Mouse (Mus musculus) heart, embryonic 13.5 days (tissue): ENCODE data around the gene Bmp8b. TPM values are rescaled to one million over a fixed set of nuclear protein-coding genes. Genes with fewer than 3 reads are reported as not detected.
"Not testable (repeated sequence)": the region's sequence is repeated elsewhere in the genome, so short reads cannot be mapped to it uniquely, and the experiment has no call there.

Experiments used
- ATAC-seq: fragments of 200-750 bp; cut with Nextera tagmentation; 2 replicates; pipeline ENCODE4 v1.8.0; 2017; ENCODE audit warnings: moderate TSS enrichment; ENCODE audit not compliant: insufficient number of reproducible peaks, low FRiP score, low TSS enrichment; ENCODE audit errors: extremely low read depth
- H3K27ac ChIP-seq: fragments of 300-500 bp; sonication (generic); replicated peaks from 2 replicates; pipeline ENCODE4 v1.5.1; 2015; ENCODE audit warnings: moderate library complexity, mild to moderate bottlenecking, inconsistent platforms
- H3K27me3 ChIP-seq: fragments of 300-500 bp; sonication (generic); replicated peaks from 2 replicates; pipeline ENCODE4 v1.6.1; 2015; ENCODE audit warnings: mild to moderate bottlenecking, inconsistent platforms
- H3K36me3 ChIP-seq: fragments of 300-500 bp; sonication (generic); 2 replicates; pipeline ENCODE4 v1.6.1; 2015; ENCODE audit warnings: mild to moderate bottlenecking, inconsistent platforms
- H3K4me1 ChIP-seq: fragments of 300-500 bp; sonication (generic); 2 replicates; pipeline ENCODE4 v1.6.1; 2015; ENCODE audit warnings: inconsistent platforms
- H3K4me2 ChIP-seq: fragments of 300-500 bp; sonication (generic); 2 replicates; pipeline ENCODE4 v1.6.1; 2015; ENCODE audit warnings: inconsistent platforms, mild to moderate bottlenecking, moderate library complexity
- H3K4me3 ChIP-seq: fragments of 300-500 bp; sonication (generic); 2 replicates; pipeline ENCODE4 v1.5.1; 2015; ENCODE audit warnings: moderate library complexity, mild to moderate bottlenecking, inconsistent platforms
- H3K9ac ChIP-seq: fragments of 300-500 bp; sonication (generic); 2 replicates; pipeline ENCODE4 v1.6.1; 2015; ENCODE audit warnings: inconsistent platforms, mild to moderate bottlenecking, moderate library complexity
- H3K9me3 ChIP-seq: fragments of 300-500 bp; sonication (generic); 2 replicates; pipeline ENCODE4 v1.6.1; 2016; ENCODE audit warnings: inconsistent platforms
- WGBS: fragments of 180-500 bp; shearing (Covaris S2); methylation state at CpG from one replicate; pipeline ENCODE4 v1.1.7; 2015; ENCODE audit warnings: mixed read lengths; 5-methylcytosine and 5-hydroxymethylcytosine counted together
- polyA plus RNA-seq: library from polyadenylated mRNA; unstranded; fragments of >200 nt; fragmentation: Nextera tagmentation; extraction: Ambion mirVana; gene quantifications from 2 replicates; pipeline ENCODE4 v1.2.1, GENCODE M21; 2015

Bmp8b gene
- polyA plus RNA-seq, 1 experiment from 2014 or later = 0.15 TPM

- Histone ChIP-seq H3K36me3 (no peaks in the 10 kb centered on the region), H3K9me3 (no peaks in the 10 kb centered on the region), H3K4me2 (no peak overlapping the region), H3K27me3 (peaks cover 27% of the 10 kb centered on the region), H3K27ac (no peak overlapping the region), H3K4me3 (no peak overlapping the region), H3K9ac (no peak overlapping the region), H3K4me1 (0 out of 2 replicates have a peak, but pooled peaks cover 4% of the 10 kb centered on the region)
- 73% methylated on average over 4 of the region's 4 CpGs for WGBS
- ATAC-seq = no peak
Observed at GRCm38 (mm10) chr4:123152003-123152402, 47.0 kb downstream of the Bmp8b start.

GRCm38 (mm10) chr4:123152976-123153375 is 48.0 kb downstream of the Bmp8b start:
- Histone ChIP-seq H3K4me1 (no peaks in the 10 kb centered on the region), H3K4me3 (no peak overlapping the region), H3K4me2 (no peak overlapping the region), H3K9ac (no peak overlapping the region), H3K36me3 (no peaks in the 10 kb centered on the region), H3K27me3 (peaks cover 22% of the 10 kb centered on the region), H3K27ac (no peak overlapping the region), H3K9me3 (no peaks in the 10 kb centered on the region)
- WGBS = 28% methylated on average over 5 of the region's 5 CpGs
- ATAC-seq = no peak

- WGBS = 16% methylated on average over 4 of the region's 4 CpGs
- no peaks in the 10 kb centered on the region for H3K36me3 ChIP-seq
- H3K4me3 ChIP-seq = no peak overlapping the region
- H3K9me3 ChIP-seq = no peaks in the 10 kb centered on the region
- peaks cover 24% of the 10 kb centered on the region for H3K27me3 ChIP-seq
- H3K4me1 ChIP-seq = no peaks in the 10 kb centered on the region
- ATAC-seq = no peak
- H3K4me2 ChIP-seq = no peak overlapping the region
- H3K27ac ChIP-seq = no peak overlapping the region
- no peak overlapping the region for H3K9ac ChIP-seq
Observed at GRCm38 (mm10) chr4:123155004-123155403, 50.0 kb downstream of the Bmp8b start.

GRCm38 (mm10) chr4:123155427-123155826 is 50.5 kb downstream of the Bmp8b start:
- no peaks in the 10 kb centered on the region for H3K36me3 ChIP-seq
- H3K4me3 ChIP-seq = no peak overlapping the region
- no peak overlapping the region for H3K27ac ChIP-seq
- no peak for ATAC-seq
- H3K4me2 ChIP-seq = no peak overlapping the region
- no peak overlapping the region for H3K9ac ChIP-seq
- H3K4me1 ChIP-seq = no peaks in the 10 kb centered on the region
- no peaks in the 10 kb centered on the region for H3K9me3 ChIP-seq
- H3K27me3 ChIP-seq = peaks cover 28% of the 10 kb centered on the region
- WGBS = 41% methylated on average over 2 of the region's 2 CpGs

GRCm38 (mm10) chr4:123155840-123156239 is 50.9 kb downstream of the Bmp8b start:
- H3K9ac ChIP-seq = no peak overlapping the region
- H3K36me3 ChIP-seq = no peaks in the 10 kb centered on the region
- H3K27me3 ChIP-seq = peaks cover 32% of the 10 kb centered on the region
- no peaks in the 10 kb centered on the region for H3K4me1 ChIP-seq
- no peak overlapping the region for H3K4me2 ChIP-seq
- no peak for ATAC-seq
- H3K9me3 ChIP-seq = no peaks in the 10 kb centered on the region
- no peak overlapping the region for H3K27ac ChIP-seq
- H3K4me3 ChIP-seq = no peak overlapping the region

GRCm38 (mm10) chr4:123160571-123160970 is 55.6 kb downstream of the Bmp8b start:
- no peaks in the 10 kb centered on the region for H3K36me3 ChIP-seq
- H3K9ac ChIP-seq = no peak overlapping the region
- H3K27me3 ChIP-seq = peaks cover 37% of the 10 kb centered on the region
- ATAC-seq = no peak
- no peak overlapping the region for H3K4me2 ChIP-seq
- no peaks in the 10 kb centered on the region for H3K9me3 ChIP-seq
- no peak overlapping the region for H3K4me3 ChIP-seq
- H3K27ac ChIP-seq = no peak overlapping the region
- 72% methylated on average over 6 of the region's 6 CpGs for WGBS
- H3K4me1 ChIP-seq = peaks cover 24% of the 10 kb centered on the region

- H3K4me1 ChIP-seq = peaks cover 24% of the 10 kb centered on the region
- not testable (repeated sequence) for H3K27ac ChIP-seq, H3K36me3 ChIP-seq, H3K4me2 ChIP-seq, ATAC-seq, H3K9ac ChIP-seq, H3K9me3 ChIP-seq, H3K4me3 ChIP-seq
- WGBS = 81% methylated on average over 3 of the region's 3 CpGs
- H3K27me3 ChIP-seq = peaks cover 33% of the 10 kb centered on the region
Observed at GRCm38 (mm10) chr4:123161251-123161650, 56.3 kb downstream of the Bmp8b start.

GRCm38 (mm10) chr4:123162305-123162917 is 57.4 kb downstream of the Bmp8b start:
- Histone ChIP-seq H3K27me3 (peaks cover 33% of the 10 kb centered on the region), H3K27ac (no peak overlapping the region), H3K4me1 (peaks cover 24% of the 10 kb centered on the region), H3K9ac (peak overlapping the region; percentile 61; the same call in 1 of the 2 replicates), H3K9me3 (no peaks in the 10 kb centered on the region), H3K36me3 (no peaks in the 10 kb centered on the region), H3K4me2 (peak overlapping the region; percentile 63), H3K4me3 (peak overlapping the region; percentile 33)
- WGBS = 7% methylated on average over 15 of the region's 15 CpGs
- ATAC-seq = no peak

- Histone ChIP-seq H3K27ac (no peak overlapping the region), H3K4me2 (peak overlapping the region; percentile 39), H3K4me3 (no peak overlapping the region), H3K9ac (no peak overlapping the region), H3K36me3 (no peaks in the 10 kb centered on the region), H3K9me3 (peaks cover 3% of the 10 kb centered on the region; the same call in 1 of the 2 replicates), H3K27me3 (peaks cover 33% of the 10 kb centered on the region), H3K4me1 (peaks cover 24% of the 10 kb centered on the region)
- ATAC-seq = no peak
- 32% methylated on average over 15 of the region's 15 CpGs for WGBS
Observed at GRCm38 (mm10) chr4:123164157-123164556, 59.2 kb downstream of the Bmp8b start.

- no peak overlapping the region for H3K4me3 ChIP-seq
- H3K4me2 ChIP-seq = no peak overlapping the region
- H3K27me3 ChIP-seq = peaks cover 63% of the 10 kb centered on the region
- H3K36me3 ChIP-seq = no peaks in the 10 kb centered on the region
- no peak for ATAC-seq
- peaks cover 6% of the 10 kb centered on the region for H3K4me1 ChIP-seq
- H3K9me3 ChIP-seq = peaks cover 9% of the 10 kb centered on the region; the same call in 1 of the 2 replicates
- H3K27ac ChIP-seq = no peak overlapping the region
- H3K9ac ChIP-seq = no peak overlapping the region
Observed at GRCm38 (mm10) chr4:123171811-123172210, 66.8 kb downstream of the Bmp8b start.
